Mouse (Mus musculus) forebrain, embryonic 12.5 days (tissue): Measurements from ENCODE around the gene Zdhhc22. TPM values are rescaled to one million over a fixed set of nuclear protein-coding genes. Genes with fewer than 3 reads are reported as not detected.

ENCODE experiments used
- ATAC-seq: fragments of 200-750 bp; cut with Nextera tagmentation; 2 replicates; pipeline ENCODE4 v1.8.0; 2017; ENCODE audit warnings: moderate TSS enrichment; ENCODE audit not compliant: low FRiP score
- H3K27ac ChIP-seq: fragments of 300-500 bp; sonication (generic); 2 replicates; pipeline ENCODE4 v1.5.1; 2016; ENCODE audit warnings: mild to moderate bottlenecking
- H3K27me3 ChIP-seq: fragments of 300-500 bp; sonication (generic); 2 replicates; pipeline ENCODE4 v1.6.1; 2016; ENCODE audit warnings: mild to moderate bottlenecking
- H3K36me3 ChIP-seq: fragments of 300-500 bp; sonication (generic); replicated peaks from 2 replicates; pipeline ENCODE4 v1.6.1; 2016; ENCODE audit warnings: mild to moderate bottlenecking
- H3K4me1 ChIP-seq: fragments of 300-500 bp; sonication (generic); 2 replicates; pipeline ENCODE4 v1.6.1; 2016
- H3K4me2 ChIP-seq: fragments of 300-500 bp; sonication (generic); 2 replicates; pipeline ENCODE4 v1.6.1; 2016; ENCODE audit warnings: mild to moderate bottlenecking, moderate library complexity
- H3K4me3 ChIP-seq: fragments of 300-500 bp; sonication (generic); replicated peaks from 2 replicates; pipeline ENCODE4 v1.5.1; 2016; ENCODE audit warnings: mild to moderate bottlenecking
- H3K9ac ChIP-seq: fragments of 300-500 bp; sonication (generic); 2 replicates; pipeline ENCODE4 v1.6.1; 2016; ENCODE audit warnings: mild to moderate bottlenecking
- H3K9me3 ChIP-seq: fragments of 300-500 bp; sonication (generic); 2 replicates; pipeline ENCODE4 v1.6.1; 2016
- WGBS: fragments of 180-500 bp; shearing (Covaris S2); methylation state at CpG from one replicate; pipeline ENCODE4 v1.1.7; 2016; 5-methylcytosine and 5-hydroxymethylcytosine counted together
- polyA plus RNA-seq: library from polyadenylated mRNA; unstranded; fragments of >200 nt; fragmentation: Nextera tagmentation; extraction: Ambion mirVana; gene quantifications from 2 replicates; pipeline ENCODE4 v1.2.1, GENCODE M21; 2016

Zdhhc22 gene
- polyA plus RNA-seq, 1 experiment from 2014 or later = 1.1 TPM

DNA sequence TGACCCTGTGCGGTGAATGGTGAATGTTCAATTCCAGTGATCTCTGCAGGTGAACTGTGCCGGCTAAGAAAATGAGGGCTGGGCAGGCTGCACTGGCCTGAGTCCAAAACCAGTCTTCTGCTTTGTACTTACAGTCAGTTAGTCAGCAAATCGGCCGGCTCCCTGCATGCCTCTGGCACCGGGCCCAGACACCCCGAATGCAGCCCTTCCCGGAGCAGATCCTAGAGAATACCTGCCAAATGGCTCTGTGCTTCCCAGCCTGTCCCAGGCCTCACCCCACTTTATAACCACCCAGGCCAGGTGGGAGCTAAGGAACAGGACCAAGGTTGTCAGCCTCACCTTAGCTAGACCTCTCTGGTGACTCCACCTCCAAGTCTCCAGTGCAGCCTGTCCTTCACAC, 17.0 kb downstream of the Zdhhc22 start:
- Histone ChIP-seq H3K9ac (no peak overlapping the region), H3K27me3 (peaks cover 18% of the 10 kb centered on the region), H3K4me1 (peaks cover 43% of the 10 kb centered on the region), H3K4me2 (no peak overlapping the region), H3K36me3 (no peaks in the 10 kb centered on the region), H3K27ac (peak overlapping the region; percentile 78), H3K4me3 (no peak overlapping the region), H3K9me3 (no peaks in the 10 kb centered on the region)
- no peak for ATAC-seq
- 39% methylated on average over 7 of the region's 7 CpGs for WGBS

DNA sequence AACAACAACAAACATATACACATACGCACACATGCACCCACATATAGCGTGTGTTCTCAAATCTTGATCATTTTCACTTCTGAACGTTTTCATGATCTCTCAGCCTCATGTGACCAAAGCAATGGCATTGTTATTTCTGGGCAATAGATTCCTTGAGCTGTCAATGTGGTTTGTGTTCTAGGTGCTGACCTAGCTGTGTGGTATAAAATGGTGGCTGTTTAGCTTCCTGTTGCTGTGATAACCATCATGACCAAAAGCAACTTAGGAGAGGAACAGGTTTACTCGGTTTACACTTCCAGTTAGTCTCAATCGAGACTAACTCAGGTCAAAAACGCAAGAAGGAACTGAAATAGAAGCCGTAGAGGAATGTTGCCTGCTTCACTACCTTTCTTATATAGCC, 19.1 kb downstream of the Zdhhc22 start:
- no peak overlapping the region for H3K9ac ChIP-seq
- H3K9me3 ChIP-seq = no peaks in the 10 kb centered on the region
- H3K27me3 ChIP-seq = peaks cover 8% of the 10 kb centered on the region
- no peak overlapping the region for H3K4me2 ChIP-seq
- WGBS = 94% methylated on average over 7 of the region's 7 CpGs
- no peak for ATAC-seq
- peaks cover 37% of the 10 kb centered on the region for H3K4me1 ChIP-seq
- H3K36me3 ChIP-seq = 0 out of 2 replicates have a peak, but pooled peaks cover 3% of the 10 kb centered on the region
- H3K4me3 ChIP-seq = no peak overlapping the region
- no peak overlapping the region for H3K27ac ChIP-seq

DNA sequence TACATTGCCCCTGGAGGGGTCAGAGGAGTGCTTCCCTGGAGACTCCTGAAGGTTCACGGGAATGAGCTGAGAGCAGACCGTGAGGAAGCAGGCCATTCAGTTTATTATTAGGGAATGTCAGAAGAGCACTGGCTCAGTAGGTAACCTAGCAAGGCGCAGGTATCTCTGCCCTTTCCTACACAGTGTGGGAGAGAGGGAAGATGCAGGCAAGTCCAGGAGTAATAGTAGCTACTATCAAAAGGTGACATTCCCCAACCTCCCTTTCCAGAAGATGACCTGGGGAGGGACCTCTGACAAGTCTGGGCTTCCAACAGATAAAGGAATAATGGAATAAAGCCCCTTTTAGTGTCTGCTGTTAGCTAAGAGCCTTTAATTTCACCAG, 21.0 kb downstream of the Zdhhc22 start:
- Histone ChIP-seq H3K36me3 (peaks cover 18% of the 10 kb centered on the region), H3K4me2 (no peak overlapping the region), H3K27ac (no peak overlapping the region), H3K9ac (no peak overlapping the region), H3K4me1 (peaks cover 20% of the 10 kb centered on the region), H3K4me3 (no peak overlapping the region), H3K9me3 (no peaks in the 10 kb centered on the region), H3K27me3 (no peaks in the 10 kb centered on the region)
- no peak for ATAC-seq
- 71% methylated on average over 3 of the region's 3 CpGs for WGBS

DNA sequence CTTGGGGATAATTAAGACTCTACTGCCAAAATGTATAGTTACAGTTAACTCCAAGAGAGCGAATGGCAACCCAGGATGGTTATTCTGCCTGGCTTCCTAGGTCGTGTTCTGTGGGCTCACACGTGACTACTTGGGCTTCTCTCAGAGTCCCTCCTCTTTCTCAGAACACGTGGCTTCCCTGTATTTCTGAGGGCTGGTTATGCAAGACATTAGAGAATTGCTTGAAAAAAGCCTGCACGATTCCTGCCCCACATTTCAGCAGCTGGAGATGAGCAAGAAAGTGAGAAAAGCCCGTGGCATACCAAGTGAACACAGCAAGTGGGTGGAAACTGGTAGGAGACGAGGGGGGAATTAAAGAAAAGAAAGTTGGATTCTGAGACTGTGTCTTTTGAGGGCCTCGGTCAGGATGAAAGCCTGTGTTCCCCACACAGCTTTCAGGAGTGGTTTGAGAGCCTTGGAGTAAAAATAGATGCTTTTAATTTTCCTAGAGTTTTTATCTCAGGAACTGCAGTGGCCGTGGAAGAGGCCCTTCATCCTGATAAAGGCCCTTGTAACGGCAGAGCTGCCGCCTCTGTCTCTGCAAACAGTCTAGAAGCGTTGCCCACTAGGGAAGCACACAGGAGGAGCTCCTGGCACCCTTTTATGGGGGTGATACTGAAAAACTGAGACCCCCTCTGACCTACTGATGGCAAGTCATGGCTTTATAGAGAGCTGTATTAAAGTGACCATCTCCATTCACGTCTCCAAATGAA, 21.6 kb downstream of the Zdhhc22 start:
- H3K36me3 ChIP-seq = peaks cover 22% of the 10 kb centered on the region
- H3K4me3 ChIP-seq = no peak overlapping the region
- H3K4me2 ChIP-seq = no peak overlapping the region
- H3K4me1 ChIP-seq = peaks cover 14% of the 10 kb centered on the region
- no peaks in the 10 kb centered on the region for H3K27me3 ChIP-seq
- no peaks in the 10 kb centered on the region for H3K9me3 ChIP-seq
- no peak overlapping the region for H3K27ac ChIP-seq
- H3K9ac ChIP-seq = no peak overlapping the region
- ATAC-seq = no peak
- 70% methylated on average over 13 of the region's 13 CpGs for WGBS

DNA sequence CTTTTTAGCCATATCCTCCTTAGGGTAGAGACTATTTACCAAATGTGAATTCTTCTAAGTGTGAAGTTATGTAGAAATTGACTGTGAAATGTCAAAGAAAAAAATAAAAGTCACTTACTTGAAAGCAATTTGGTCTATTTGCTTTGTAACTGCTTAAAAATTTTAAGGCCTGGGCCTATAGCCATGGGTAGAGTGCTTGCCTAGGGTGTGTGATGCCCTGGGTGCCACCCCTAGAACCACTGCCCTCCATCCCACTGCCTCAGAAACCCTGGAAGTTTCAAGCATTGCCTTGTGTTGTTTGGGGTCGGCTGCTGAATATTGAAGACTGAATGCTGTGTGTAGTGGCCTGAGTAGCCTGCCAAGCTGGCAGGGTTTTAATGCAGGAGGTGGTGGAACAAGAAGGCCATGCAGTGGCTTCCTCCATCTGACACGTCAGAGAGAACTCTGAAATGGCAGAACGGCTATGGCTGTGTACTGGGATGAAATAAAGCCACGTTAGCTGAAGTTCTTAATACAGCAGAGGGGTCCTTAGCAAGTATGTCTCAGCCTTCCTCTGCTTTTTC, 24.9 kb downstream of the Zdhhc22 start:
- ATAC-seq = no peak
- H3K36me3 ChIP-seq = peaks cover 55% of the 10 kb centered on the region

DNA sequence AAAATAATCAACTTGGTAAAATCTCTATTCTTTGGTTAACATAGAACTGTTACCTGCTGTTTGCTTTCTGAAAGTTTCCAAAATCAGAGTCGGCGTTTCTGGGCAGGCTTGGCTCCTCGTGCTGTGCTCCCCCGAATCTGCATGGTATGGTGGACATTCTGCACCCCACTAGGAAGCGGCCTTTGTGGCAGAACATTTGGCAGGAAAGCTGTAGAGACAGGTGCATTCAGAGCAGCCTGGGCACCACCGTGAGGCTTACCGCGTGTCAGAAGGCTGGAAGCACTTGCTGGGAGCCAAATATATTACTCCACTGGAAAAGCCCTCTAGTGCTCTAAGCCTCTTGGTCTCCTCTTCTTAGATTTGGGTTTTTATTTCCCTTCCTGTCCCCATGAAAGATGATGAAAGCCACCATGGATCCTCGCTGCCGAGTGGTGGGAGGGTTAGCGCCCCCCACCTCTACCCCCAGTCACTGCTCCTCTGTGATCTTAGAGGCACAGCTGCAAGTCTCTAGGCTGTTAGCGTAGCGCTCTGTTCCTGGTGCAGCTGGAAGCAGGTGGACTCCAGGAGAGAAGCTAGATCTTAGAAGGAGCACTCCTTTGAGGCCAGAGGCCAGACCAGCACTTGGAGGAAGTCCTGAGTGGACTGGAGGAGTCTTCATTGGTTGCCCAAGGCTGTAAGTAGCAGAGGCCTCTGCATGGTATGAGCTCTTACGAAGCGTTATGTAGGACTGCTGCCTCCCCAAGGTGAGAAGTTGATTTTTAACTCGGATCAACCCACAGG, 25.8 kb downstream of the Zdhhc22 start:
- Histone ChIP-seq H3K9me3 (no peaks in the 10 kb centered on the region), H3K27me3 (no peaks in the 10 kb centered on the region), H3K4me3 (no peak overlapping the region), H3K9ac (no peak overlapping the region), H3K27ac (no peak overlapping the region), H3K36me3 (peaks cover 63% of the 10 kb centered on the region), H3K4me1 (peaks cover 11% of the 10 kb centered on the region; the same call in 1 of the 2 replicates), H3K4me2 (no peak overlapping the region)
- ATAC-seq = no peak
- WGBS = 93% methylated on average over 16 of the region's 16 CpGs

More for the DNA sequence above, 24.9 kb downstream of the Zdhhc22 start:
- Histone ChIP-seq H3K9ac (no peak overlapping the region), H3K4me2 (no peak overlapping the region), H3K4me3 (no peak overlapping the region), H3K27ac (no peak overlapping the region), H3K27me3 (no peaks in the 10 kb centered on the region), H3K9me3 (no peaks in the 10 kb centered on the region), H3K4me1 (peaks cover 11% of the 10 kb centered on the region; the same call in 1 of the 2 replicates)
- WGBS = 92% methylated on average over 4 of the region's 4 CpGs

DNA sequence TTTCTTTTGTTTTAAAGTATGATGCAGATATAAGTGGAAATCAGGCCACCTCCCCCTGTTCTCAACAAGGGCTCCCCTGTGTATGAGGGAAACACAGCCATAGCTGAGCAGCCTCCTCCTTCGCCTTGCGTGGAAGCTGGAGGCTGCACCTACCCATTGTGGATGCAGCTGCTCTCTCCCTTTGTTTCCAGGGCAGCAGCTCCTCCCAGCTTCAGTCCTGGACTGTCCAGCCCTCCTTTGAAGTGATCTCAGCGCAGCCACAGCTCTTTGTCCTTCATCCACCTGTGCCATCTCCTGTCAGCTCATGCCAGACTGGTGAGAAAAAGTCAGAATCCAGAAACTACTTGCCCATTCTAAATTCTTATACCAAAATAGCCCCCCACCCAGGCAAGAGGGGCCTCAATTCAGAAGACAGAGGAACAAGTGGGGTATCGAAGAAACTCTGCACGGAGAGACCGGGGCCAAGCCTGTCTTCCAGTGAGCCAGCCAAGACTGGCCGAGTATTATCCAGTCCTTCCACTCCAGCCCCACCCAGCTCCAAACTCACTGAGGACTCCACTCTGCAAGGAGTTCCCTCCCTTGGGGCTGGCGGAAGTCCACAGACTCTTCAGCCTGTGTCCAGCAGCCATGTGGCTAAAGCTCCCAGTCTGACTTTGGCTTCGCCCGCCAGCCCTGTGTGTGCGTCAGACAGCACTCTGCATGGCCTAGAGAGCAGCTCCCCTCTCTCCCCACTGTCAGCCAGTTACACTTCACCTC, 28.5 kb downstream of the Zdhhc22 start:
- H3K4me3 ChIP-seq = no peak overlapping the region
- no peak for ATAC-seq
- H3K27ac ChIP-seq = peak overlapping the region; percentile 25; the same call in 1 of the 2 replicates
- peaks cover 80% of the 10 kb centered on the region for H3K36me3 ChIP-seq
- no peaks in the 10 kb centered on the region for H3K27me3 ChIP-seq
- no peak overlapping the region for H3K4me2 ChIP-seq
- no peak overlapping the region for H3K9ac ChIP-seq
- H3K9me3 ChIP-seq = no peaks in the 10 kb centered on the region
- WGBS = 80% methylated on average over 11 of the region's 11 CpGs
- H3K4me1 ChIP-seq = peaks cover 7% of the 10 kb centered on the region; the same call in 1 of the 2 replicates

DNA sequence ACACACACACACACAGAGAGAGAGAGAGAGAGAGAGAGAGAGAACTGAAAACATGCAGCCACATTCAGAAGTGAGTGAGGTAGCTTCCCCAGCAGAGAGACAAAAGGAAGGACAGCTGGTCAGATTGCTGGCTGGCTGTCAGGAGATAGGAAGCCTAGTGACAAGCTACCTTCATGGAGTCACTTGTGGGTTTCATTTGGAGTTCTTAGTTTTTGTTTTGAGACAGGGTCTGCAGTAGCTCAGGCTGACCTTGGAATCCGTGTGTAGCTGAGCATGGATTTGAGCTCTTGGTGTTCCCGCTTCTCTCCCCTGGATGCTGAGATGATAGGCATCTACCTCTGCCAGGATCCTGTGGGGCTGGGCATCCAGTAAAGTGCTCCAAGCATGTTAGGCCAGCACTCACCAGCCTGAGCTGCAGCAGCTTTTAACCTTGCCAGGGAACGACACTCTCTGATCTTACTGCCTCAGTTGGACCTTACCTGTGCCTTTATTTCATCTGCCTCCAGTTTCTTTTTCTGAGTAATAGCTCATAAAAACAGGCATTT, 29.4 kb downstream of the Zdhhc22 start:
- 93% methylated on average over 3 of the region's 3 CpGs for WGBS
- no peak overlapping the region for H3K27ac ChIP-seq
- no peak for ATAC-seq
- H3K9me3 ChIP-seq = no peaks in the 10 kb centered on the region
- no peaks in the 10 kb centered on the region for H3K27me3 ChIP-seq
- no peak overlapping the region for H3K4me2 ChIP-seq
- H3K36me3 ChIP-seq = peaks cover 83% of the 10 kb centered on the region
- H3K4me1 ChIP-seq = peaks cover 7% of the 10 kb centered on the region; the same call in 1 of the 2 replicates
- H3K4me3 ChIP-seq = no peak overlapping the region
- H3K9ac ChIP-seq = no peak overlapping the region

DNA sequence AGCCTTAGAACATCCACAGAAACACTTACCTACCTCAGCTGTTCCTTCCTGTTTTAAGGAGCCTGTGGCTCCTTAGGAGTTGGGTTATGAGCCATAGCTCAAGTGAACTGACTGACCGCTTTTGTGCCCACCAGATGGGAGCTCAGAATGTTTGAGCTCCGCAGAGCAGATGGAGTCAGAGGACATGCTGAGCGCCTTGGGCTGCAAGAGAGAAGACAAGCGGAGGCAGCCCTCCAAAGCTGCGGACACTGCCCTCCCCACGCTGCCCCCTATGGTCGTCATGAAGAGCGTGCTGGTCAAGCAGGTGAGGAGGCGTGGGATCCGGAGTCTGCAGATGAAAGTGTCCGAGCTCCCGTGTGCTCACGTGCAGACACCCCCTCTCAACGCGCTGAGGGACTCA, 30.1 kb downstream of the Zdhhc22 start:
- Histone ChIP-seq H3K9me3 (no peaks in the 10 kb centered on the region), H3K27me3 (no peaks in the 10 kb centered on the region), H3K4me2 (no peak overlapping the region), H3K9ac (no peak overlapping the region; the same call in 1 of the 2 replicates), H3K4me3 (no peak overlapping the region), H3K36me3 (peaks cover 85% of the 10 kb centered on the region), H3K4me1 (peaks cover 7% of the 10 kb centered on the region; the same call in 1 of the 2 replicates), H3K27ac (no peak overlapping the region)
- WGBS = 91% methylated on average over 15 of the region's 15 CpGs
- ATAC-seq = no peak

DNA sequence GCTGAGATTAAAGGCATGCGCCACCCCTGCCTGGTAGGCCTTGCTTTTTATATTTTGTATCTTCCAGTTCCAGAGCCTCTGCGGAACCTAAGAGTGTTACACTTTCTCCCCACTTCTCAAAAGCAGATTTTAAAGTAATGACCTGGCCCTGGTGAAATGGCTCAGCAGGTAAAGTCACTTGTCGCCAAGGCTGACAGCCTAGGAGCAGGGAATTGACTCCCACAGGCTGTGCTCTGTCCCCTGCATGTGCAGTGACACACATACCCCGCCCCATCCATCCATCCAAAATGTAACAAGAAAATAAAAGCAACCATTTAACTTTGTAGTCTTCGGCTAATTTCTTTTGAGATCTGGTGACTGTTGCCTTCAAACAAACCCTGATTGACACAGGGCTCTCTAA, 30.6 kb downstream of the Zdhhc22 start:
- Histone ChIP-seq H3K27ac (no peak overlapping the region), H3K36me3 (peaks cover 86% of the 10 kb centered on the region), H3K9ac (no peak overlapping the region), H3K9me3 (no peaks in the 10 kb centered on the region), H3K4me3 (no peak overlapping the region), H3K4me1 (peaks cover 7% of the 10 kb centered on the region; the same call in 1 of the 2 replicates), H3K4me2 (no peak overlapping the region), H3K27me3 (no peaks in the 10 kb centered on the region)
- 93% methylated on average over 5 of the region's 5 CpGs for WGBS
- no peak for ATAC-seq

DNA sequence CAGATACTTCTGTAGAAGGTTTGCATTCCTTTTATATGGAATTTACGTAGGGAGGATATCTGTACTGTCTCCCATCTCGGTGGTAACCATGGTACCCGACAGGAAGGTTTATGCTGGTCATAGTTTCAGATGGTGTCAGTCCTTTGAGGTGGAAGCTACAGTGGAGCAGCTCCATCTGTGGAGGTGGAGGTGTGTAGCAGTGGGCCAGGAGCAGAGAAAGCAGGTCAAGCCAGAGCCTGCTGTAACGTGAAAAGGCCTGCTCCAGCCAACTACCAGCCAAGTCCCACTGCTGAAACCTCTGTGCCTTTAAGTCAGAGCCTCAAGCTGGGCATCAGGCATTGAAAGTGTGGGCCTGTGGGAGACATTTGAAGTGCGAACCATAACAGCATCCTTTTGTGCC, 31.7 kb downstream of the Zdhhc22 start:
- Histone ChIP-seq H3K27me3 (no peaks in the 10 kb centered on the region), H3K36me3 (peaks cover 84% of the 10 kb centered on the region), H3K9me3 (no peaks in the 10 kb centered on the region), H3K9ac (no peak overlapping the region), H3K4me3 (no peak overlapping the region), H3K4me2 (no peak overlapping the region), H3K4me1 (peaks cover 7% of the 10 kb centered on the region; the same call in 1 of the 2 replicates), H3K27ac (no peak overlapping the region)
- WGBS = 92% methylated on average over 5 of the region's 5 CpGs
- no peak for ATAC-seq
